Mouse (Mus musculus) layer of hippocampus, postnatal 36 days (tissue): Measurements from ENCODE around the gene Vmn1r14. TPM values are rescaled to one million over a fixed set of nuclear protein-coding genes. Genes with fewer than 3 reads are reported as not detected.
"Not testable (repeated sequence)": the region's sequence is repeated elsewhere in the genome, so short reads cannot be mapped to it uniquely, and the experiment has no call there.

ENCODE experiments used
- DNase-seq, 2 experiments: peaks; one replicate each; pipeline ENCODE4 v3.0.0; 2022
- total RNA-seq, 2 experiments: library from RNA; stranded (reverse); gene quantifications; 2 replicates each; pipeline ENCODE4 v1.2.3; 2021

Gene Vmn1r14
- not detected for total RNA-seq

DNA sequence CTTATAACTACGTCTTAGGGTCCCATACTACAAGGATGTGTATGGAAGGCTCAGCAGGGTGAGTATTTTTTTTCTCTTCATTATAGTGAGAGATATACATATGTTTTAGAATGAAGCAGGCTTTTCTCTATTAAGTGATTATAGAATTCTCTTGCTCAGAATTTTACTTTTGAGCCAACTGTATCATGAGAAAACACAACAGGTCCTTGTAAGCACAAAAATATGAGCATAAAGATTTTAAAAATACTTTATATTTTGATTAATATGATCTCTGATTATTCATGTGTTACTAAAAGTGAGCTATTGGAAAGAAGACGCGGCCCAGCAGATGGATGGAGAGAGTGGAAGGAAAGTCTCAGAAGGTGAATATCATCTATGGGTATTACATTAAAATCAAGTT, at the start of gene Vmn1r14:
Gene Vmn1r14 (plus strand): TSS at position 301 of the 400 bp plus-strand sequence.
- no peak for DNase-seq

DNA sequence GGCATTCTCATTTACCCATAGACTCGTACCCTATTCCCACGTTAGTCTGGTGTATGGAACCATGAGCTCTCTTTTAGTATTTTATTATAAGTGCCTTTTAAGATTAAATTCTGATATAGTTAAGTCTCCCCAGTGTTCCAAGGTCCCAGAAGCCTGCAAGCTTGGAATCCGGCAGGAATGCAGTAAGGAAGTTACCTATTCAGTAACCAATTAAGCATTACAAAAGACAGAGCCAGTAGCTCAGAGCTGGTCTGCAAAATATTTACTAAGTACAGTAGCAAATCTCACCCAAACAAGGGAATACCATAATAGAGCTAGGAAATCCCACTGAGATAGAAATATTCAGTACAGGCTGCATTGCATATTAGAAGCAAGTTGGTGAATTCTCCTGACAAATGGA, 41.5 kb upstream of the Vmn1r14 start:
- not testable (repeated sequence) for DNase-seq

DNA sequence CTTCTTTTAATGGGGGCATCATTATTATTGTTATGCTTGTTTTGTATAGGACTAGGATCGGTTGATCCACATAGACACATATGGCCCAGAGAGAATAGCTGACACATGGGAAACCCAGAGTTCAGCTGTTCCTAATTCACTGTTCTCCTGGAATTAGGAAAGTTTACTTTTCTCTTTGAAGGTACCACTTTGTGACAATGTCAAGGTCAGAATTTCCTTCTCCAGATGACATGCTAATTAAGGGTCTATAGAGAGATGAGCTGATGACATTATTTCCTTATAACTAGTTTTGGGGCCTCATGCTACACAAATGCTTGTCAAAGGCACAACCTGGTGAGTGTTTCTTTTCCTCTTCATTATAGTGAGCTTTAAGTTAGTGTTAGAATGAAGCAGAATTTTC, 28.5 kb upstream of the Vmn1r14 start, which contains the start of gene Vmn1r13:
Gene Vmn1r13 (plus strand): TSS at position 301 of the 400 bp plus-strand sequence.
- not testable (repeated sequence) for DNase-seq

DNA sequence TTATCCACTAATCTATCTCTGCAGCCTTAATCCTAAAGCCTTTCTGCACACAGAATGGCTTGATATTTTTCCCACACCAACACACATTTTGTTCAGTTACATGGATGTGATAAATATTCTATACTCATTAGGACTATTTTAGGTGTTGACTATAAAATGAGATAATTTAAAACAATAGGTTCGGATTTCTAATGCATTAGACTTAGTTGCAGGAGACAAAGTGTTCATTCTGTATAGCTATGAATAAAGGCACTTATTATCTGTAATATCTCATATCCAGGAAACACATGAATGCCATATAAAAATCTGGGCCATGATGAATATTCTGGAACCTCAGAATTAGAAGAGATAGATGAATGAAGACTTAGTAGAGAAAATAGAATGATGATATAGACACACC, 26.2 kb downstream of the Vmn1r14 start, which contains the start of gene Vmn1r15:
Gene Vmn1r15 (plus strand): TSS at position 301 of the 400 bp plus-strand sequence.
- no peak for DNase-seq

DNA sequence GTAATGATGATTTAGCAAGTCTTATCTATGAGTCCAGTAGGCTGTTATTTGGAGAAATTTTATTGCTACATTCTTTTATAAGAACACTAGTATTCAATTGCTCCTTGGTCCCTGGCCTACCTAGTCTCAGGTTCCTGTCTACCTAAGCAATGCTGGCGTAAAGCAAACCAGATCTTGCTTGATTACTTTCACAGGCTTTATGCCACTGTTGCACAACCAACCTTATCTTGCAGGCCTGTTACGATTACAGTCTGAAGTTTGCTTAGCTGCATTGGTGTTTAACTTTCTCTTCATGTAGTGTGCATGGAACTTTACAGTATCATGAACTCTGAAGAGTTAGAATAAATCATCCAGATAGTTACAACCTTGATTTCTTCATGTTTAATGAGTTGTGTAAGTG, 29.5 kb downstream of the Vmn1r14 start:
- no peak for DNase-seq

DNA sequence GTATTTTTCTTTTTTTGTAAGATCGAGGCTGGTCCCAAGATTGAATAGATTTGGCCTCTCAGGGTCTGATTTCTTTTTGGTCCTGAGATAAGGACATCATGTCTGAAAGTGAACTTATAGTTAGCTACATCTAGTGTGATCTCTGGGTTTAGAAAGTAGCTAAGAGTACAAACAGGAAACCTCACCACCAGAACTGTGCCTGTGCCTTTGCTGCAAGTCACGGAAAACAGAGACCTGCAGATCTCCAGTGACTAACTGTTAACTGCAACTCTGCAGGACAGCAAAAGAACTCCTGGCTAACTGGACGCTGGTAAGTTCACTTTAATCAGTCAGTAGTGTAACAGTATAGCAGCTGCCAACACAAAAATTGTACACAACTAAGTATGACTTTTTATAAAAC, 40.4 kb downstream of the Vmn1r14 start:
- DNase-seq = no peak

DNA sequence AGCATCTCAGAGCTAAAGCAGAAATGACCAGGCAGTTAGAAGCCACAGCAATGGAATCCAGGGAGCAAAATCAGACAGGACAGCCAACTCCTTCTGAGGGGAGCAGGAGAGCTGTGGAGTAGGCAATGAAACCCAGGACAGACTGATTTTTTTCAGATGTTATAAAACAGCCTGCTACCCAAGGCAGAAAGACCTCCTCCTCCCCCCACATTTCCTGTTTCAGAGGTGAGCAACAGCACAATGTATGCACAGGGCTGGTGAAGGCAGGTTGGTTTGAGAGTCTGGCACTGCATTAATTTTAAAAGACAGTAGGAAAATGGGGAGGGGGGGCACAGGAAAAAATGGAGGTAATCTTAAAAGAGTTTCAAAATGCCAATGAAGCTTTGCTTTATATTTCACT, 41.0 kb downstream of the Vmn1r14 start:
- DNase-seq = no peak

DNA sequence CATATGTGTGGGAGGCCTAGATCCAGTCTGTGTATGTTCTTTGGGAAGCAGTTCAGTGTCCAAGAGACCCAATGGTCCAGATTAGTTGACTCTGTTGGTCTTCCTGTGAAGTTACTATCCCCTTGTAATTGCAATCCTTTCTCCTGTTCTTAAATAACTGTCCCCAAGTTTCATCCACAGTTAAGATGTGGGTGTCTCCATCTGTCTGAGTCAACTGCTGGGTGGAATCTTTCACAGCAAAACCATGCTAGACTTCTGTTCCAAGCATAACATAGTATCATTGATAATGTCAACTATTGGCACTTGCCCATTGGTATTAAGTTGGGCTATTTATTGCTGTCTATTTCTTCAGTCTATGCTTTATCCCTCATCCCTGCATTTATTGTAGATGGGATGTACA, 47.5 kb downstream of the Vmn1r14 start:
- DNase-seq = peak in 1 of 2 experiments; percentile 1

Other genes starting within 250 kb of the Vmn1r14 start
- not detected for gene Vmn1r6, start 234.4 kb upstream of the Vmn1r14 start, total RNA-seq
- not detected for gene Vmn1r7, start 206.4 kb upstream of the Vmn1r14 start, total RNA-seq
- not detected for gene Vmn1r8, start 199.4 kb upstream of the Vmn1r14 start, total RNA-seq
- gene Vmn1r9, start 164.9 kb upstream of the Vmn1r14 start, total RNA-seq = not detected
- not detected for gene Vmn1r10, start 122.2 kb upstream of the Vmn1r14 start, total RNA-seq
- not detected for gene Vmn1r11, start 98.2 kb upstream of the Vmn1r14 start, total RNA-seq
- not detected for gene Vmn1r12, start 74.8 kb upstream of the Vmn1r14 start, total RNA-seq
- not detected for gene Vmn1r13, start 28.4 kb upstream of the Vmn1r14 start, total RNA-seq
- gene Vmn1r15, start 26.3 kb downstream of the Vmn1r14 start, total RNA-seq = not detected
- not detected for gene Vmn1r16, start 97.8 kb downstream of the Vmn1r14 start, total RNA-seq
- gene Vmn1r17, start 132.0 kb downstream of the Vmn1r14 start, total RNA-seq = not detected
- gene Vmn1r18, start 164.1 kb downstream of the Vmn1r14 start, total RNA-seq = under 1 TPM in 1 of 2 experiments, not detected in 1; 0.08 TPM
- gene Vmn1r19, start 172.1 kb downstream of the Vmn1r14 start, total RNA-seq = not detected
- not detected for gene Vmn1r20, start 197.2 kb downstream of the Vmn1r14 start, total RNA-seq